Mouse (Mus musculus) heart, embryonic 15.5 days (tissue): ENCODE measurements around the gene Camk2n1. TPM values are rescaled to one million over a fixed set of nuclear protein-coding genes. Genes with fewer than 3 reads are reported as not detected.

Source experiments
- ATAC-seq: fragments of 200-750 bp; cut with Nextera tagmentation; replicated peaks from 2 replicates; pipeline ENCODE4 v1.8.0; 2017; ENCODE audit warnings: low read depth, moderate TSS enrichment; ENCODE audit not compliant: insufficient number of reproducible peaks, insufficient read depth, low FRiP score
- H3K27ac ChIP-seq: fragments of 300-500 bp; sonication (generic); 2 replicates; pipeline ENCODE4 v1.5.1; 2015; ENCODE audit warnings: mild to moderate bottlenecking, inconsistent platforms
- H3K27me3 ChIP-seq: fragments of 300-500 bp; sonication (generic); 2 replicates; pipeline ENCODE4 v1.6.1; 2015; ENCODE audit warnings: inconsistent platforms
- H3K36me3 ChIP-seq: fragments of 300-500 bp; sonication (generic); 2 replicates; pipeline ENCODE4 v1.6.1; 2015; ENCODE audit warnings: mild to moderate bottlenecking, inconsistent platforms
- H3K4me1 ChIP-seq: fragments of 300-500 bp; sonication (generic); replicated peaks from 2 replicates; pipeline ENCODE4 v1.6.1; 2015; ENCODE audit warnings: inconsistent platforms
- H3K4me2 ChIP-seq: fragments of 300-500 bp; sonication (generic); 2 replicates; pipeline ENCODE4 v1.6.1; 2015; ENCODE audit warnings: inconsistent platforms, mild to moderate bottlenecking, moderate library complexity
- H3K4me3 ChIP-seq: fragments of 300-500 bp; sonication (generic); 2 replicates; pipeline ENCODE4 v1.5.1; 2015; ENCODE audit warnings: mild to moderate bottlenecking, inconsistent platforms
- H3K9ac ChIP-seq: fragments of 300-500 bp; sonication (generic); 2 replicates; pipeline ENCODE4 v1.6.1; 2015; ENCODE audit warnings: mild to moderate bottlenecking, inconsistent platforms
- H3K9me3 ChIP-seq: fragments of 300-500 bp; sonication (generic); replicated peaks from 2 replicates; pipeline ENCODE4 v1.6.1; 2016; ENCODE audit warnings: inconsistent platforms
- WGBS: fragments of 180-500 bp; shearing (Covaris S2); methylation state at CpG from one replicate; pipeline ENCODE4 v1.1.7; 2015; ENCODE audit warnings: mixed read lengths; 5-methylcytosine and 5-hydroxymethylcytosine counted together
- polyA plus RNA-seq: library from polyadenylated mRNA; unstranded; fragments of >200 nt; fragmentation: Nextera tagmentation; extraction: Ambion mirVana; gene quantifications from 2 replicates; pipeline ENCODE4 v1.2.1, GENCODE M21; 2015

Gene Camk2n1
- polyA plus RNA-seq, 1 experiment from 2014 or later = 1.5 TPM

DNA sequence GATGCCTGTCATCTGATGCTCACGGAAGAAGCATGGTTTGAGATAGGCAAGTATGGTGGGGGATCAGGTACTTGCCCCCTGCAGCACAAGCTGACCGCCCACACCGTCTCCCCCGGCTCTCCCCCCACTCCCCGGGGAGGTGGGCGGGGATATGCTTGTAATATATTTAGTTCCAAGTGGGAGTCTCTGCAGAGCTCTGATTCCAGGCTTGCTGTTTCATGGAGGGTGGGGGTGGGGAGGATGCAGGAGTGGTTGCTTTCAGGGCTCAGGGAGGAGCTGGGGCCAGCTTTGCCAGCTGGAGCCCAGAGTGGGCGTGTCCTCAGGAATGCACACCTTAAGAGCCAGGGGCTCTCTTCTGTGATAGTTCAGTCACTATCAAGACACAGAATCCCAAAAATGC, 15.0 kb downstream of the Camk2n1 start:
- Histone ChIP-seq H3K9me3 (no peaks in the 10 kb centered on the region), H3K4me3 (no peak overlapping the region), H3K36me3 (no peaks in the 10 kb centered on the region), H3K27me3 (peaks cover 42% of the 10 kb centered on the region), H3K4me1 (peaks cover 24% of the 10 kb centered on the region), H3K9ac (no peak overlapping the region), H3K4me2 (peak overlapping the region; percentile 33), H3K27ac (0 out of 2 replicates have a peak overlapping the region, but pooled peaks have one; percentile 3)
- 3% methylated on average over 7 of the region's 7 CpGs for WGBS
- ATAC-seq = 0 out of 2 replicates have a peak, but pooled peaks have one; percentile 41

- H3K27ac ChIP-seq = no peak overlapping the region
- H3K27me3 ChIP-seq = peaks cover 49% of the 10 kb centered on the region
- WGBS = 54% methylated on average over 7 of the region's 7 CpGs
- H3K4me3 ChIP-seq = no peak overlapping the region
- no peak overlapping the region for H3K9ac ChIP-seq
- H3K4me1 ChIP-seq = peaks cover 13% of the 10 kb centered on the region
- H3K4me2 ChIP-seq = no peak overlapping the region
- ATAC-seq = no peak
- H3K9me3 ChIP-seq = no peaks in the 10 kb centered on the region
- no peaks in the 10 kb centered on the region for H3K36me3 ChIP-seq
Observed at GRCm38 (mm10) chr4:138471241-138471640, 17.1 kb downstream of the Camk2n1 start.

GRCm38 (mm10) chr4:138479595-138479994, 25.5 kb downstream of the Camk2n1 start:
- H3K4me2 ChIP-seq = no peak overlapping the region
- no peaks in the 10 kb centered on the region for H3K36me3 ChIP-seq
- H3K4me3 ChIP-seq = no peak overlapping the region
- no peak overlapping the region for H3K9ac ChIP-seq
- H3K27me3 ChIP-seq = peaks cover 35% of the 10 kb centered on the region
- ATAC-seq = no peak
- no peak overlapping the region for H3K27ac ChIP-seq
- H3K4me1 ChIP-seq = no peaks in the 10 kb centered on the region
- H3K9me3 ChIP-seq = no peaks in the 10 kb centered on the region
- WGBS = 70% methylated on average over 7 of the region's 7 CpGs

GRCm38 (mm10) chr4:138480962-138481361, 26.8 kb downstream of the Camk2n1 start:
- ATAC-seq = no peak
- Histone ChIP-seq H3K9ac (no peak overlapping the region), H3K9me3 (no peaks in the 10 kb centered on the region), H3K27me3 (peaks cover 23% of the 10 kb centered on the region), H3K36me3 (no peaks in the 10 kb centered on the region), H3K27ac (no peak overlapping the region), H3K4me3 (no peak overlapping the region), H3K4me1 (no peaks in the 10 kb centered on the region), H3K4me2 (no peak overlapping the region)
- WGBS = 43% methylated on average over 9 of the region's 9 CpGs

GRCm38 (mm10) chr4:138482721-138483120, 28.6 kb downstream of the Camk2n1 start:
- no peaks in the 10 kb centered on the region for H3K36me3 ChIP-seq
- no peaks in the 10 kb centered on the region for H3K9me3 ChIP-seq
- no peaks in the 10 kb centered on the region for H3K4me1 ChIP-seq
- H3K9ac ChIP-seq = no peak overlapping the region
- WGBS = 59% methylated on average over 8 of the region's 8 CpGs
- no peak for ATAC-seq
- peaks cover 9% of the 10 kb centered on the region; the same call in 1 of the 2 replicates for H3K27me3 ChIP-seq
- H3K27ac ChIP-seq = no peak overlapping the region
- H3K4me3 ChIP-seq = no peak overlapping the region
- H3K4me2 ChIP-seq = no peak overlapping the region

GRCm38 (mm10) chr4:138488241-138488640, 34.1 kb downstream of the Camk2n1 start:
- Histone ChIP-seq H3K27ac (no peak overlapping the region), H3K9ac (no peak overlapping the region), H3K27me3 (no peaks in the 10 kb centered on the region), H3K4me1 (peaks cover 3% of the 10 kb centered on the region), H3K4me3 (no peak overlapping the region), H3K4me2 (no peak overlapping the region), H3K36me3 (no peaks in the 10 kb centered on the region), H3K9me3 (no peaks in the 10 kb centered on the region)
- no peak for ATAC-seq
- WGBS = 65% methylated on average over 8 of the region's 8 CpGs

DNA sequence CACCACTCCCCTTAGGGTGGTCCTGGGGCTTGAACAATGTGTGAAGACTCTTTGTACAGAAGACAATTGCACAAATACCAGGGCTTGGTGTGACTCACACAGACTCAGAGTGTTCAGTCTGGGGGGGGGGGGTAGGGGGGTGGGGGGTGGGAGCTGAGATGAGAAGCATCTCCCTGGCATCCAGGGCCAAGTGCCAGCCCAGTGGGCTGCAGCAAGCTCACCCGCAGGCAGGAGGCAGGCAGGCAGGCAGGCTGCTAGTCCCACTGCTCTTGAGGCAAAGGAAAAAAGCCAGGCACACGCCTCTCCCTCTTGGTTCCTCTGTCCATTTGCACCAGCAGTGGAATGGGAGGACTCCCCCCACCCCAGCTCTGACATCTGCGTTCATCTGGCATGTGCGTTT, 37.0 kb downstream of the Camk2n1 start:
- WGBS = 78% methylated on average over 4 of the region's 4 CpGs
- H3K4me1 ChIP-seq = peaks cover 24% of the 10 kb centered on the region
- no peak for ATAC-seq

DNA sequence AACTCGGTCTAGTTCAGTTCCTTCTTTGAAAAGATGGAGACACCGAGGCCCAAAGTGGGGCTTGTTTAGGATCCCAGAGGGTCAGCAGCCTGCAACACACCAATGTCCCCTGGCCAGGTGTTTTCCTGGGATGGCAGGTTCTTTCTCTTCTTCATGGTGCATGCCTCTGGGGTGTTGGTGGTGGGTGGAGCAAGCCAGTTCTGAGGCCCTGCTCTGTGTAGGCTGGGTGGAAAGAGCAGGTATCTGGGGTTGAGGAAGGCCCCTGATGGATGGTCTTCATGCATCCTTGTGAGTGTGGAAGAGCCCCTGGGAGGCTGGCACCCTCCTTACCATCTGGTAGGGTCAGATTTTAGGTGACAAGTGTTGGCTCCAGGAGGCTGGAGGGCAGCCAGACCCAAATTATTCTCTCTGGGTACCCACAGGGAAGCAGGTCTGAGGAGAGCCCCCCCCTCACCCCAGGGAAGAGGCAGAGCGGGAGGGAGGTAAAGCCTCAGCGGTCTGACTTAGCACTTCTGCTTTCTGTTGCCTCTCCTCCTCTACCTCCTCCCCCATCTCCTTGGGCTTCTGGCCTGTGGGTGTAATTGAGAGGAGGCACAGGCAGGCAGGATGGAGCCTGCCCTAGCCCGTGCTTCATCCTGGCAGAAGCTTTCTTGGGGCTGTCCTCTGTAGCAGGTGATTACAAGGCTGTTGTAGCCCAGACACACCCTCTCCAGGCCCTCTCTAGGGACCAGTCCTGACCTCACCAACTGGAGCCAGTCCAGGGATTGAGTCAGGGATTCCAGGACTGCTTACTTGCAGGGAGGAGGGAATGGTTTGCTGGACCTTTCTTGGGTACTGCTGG, 39.3 kb downstream of the Camk2n1 start:
- Histone ChIP-seq H3K36me3 (no peaks in the 10 kb centered on the region), H3K4me2 (no peak overlapping the region), H3K4me3 (no peak overlapping the region), H3K9me3 (no peaks in the 10 kb centered on the region), H3K27ac (no peak overlapping the region), H3K4me1 (peaks cover 31% of the 10 kb centered on the region), H3K9ac (no peak overlapping the region), H3K27me3 (peaks cover 26% of the 10 kb centered on the region)
- WGBS = 44% methylated on average over 5 of the region's 5 CpGs
- no peak for ATAC-seq

More for the DNA sequence above, 37.0 kb downstream of the Camk2n1 start:
- Histone ChIP-seq H3K4me2 (no peak overlapping the region), H3K27me3 (peaks cover 12% of the 10 kb centered on the region; the same call in 1 of the 2 replicates), H3K9me3 (no peaks in the 10 kb centered on the region), H3K27ac (no peak overlapping the region), H3K4me3 (no peak overlapping the region), H3K36me3 (no peaks in the 10 kb centered on the region), H3K9ac (no peak overlapping the region)

DNA sequence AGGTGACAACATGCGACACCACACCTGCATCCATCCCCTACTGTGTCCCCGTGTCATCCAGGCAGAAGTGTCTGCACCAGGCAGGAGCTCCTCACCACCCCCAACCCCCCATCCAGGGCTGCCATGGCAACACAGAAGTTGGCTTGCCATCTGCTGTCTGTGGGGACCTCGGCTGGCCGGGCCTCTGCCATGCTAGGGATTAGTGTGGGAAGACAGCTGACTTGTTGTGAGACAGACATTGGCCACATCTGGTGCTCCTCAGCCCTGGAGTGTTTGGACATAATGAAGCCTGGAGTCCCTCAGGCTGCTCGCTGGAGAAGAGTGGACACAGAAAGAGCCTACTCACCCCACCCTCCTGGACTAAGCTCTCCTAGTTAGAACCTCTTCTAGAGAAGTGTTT, 40.8 kb downstream of the Camk2n1 start:
- Histone ChIP-seq H3K27me3 (peaks cover 26% of the 10 kb centered on the region), H3K9ac (no peak overlapping the region), H3K4me1 (peaks cover 31% of the 10 kb centered on the region), H3K36me3 (no peaks in the 10 kb centered on the region), H3K9me3 (no peaks in the 10 kb centered on the region), H3K4me3 (no peak overlapping the region), H3K27ac (no peak overlapping the region), H3K4me2 (no peak overlapping the region)
- ATAC-seq = no peak
- WGBS = 36% methylated on average over 5 of the region's 5 CpGs

- ATAC-seq = no peak
- Histone ChIP-seq H3K9ac (no peak overlapping the region), H3K36me3 (no peaks in the 10 kb centered on the region), H3K4me3 (peak overlapping the region; percentile 10; the same call in 1 of the 2 replicates), H3K4me1 (peaks cover 31% of the 10 kb centered on the region), H3K27ac (no peak overlapping the region), H3K9me3 (no peaks in the 10 kb centered on the region), H3K27me3 (peaks cover 26% of the 10 kb centered on the region), H3K4me2 (peak overlapping the region; percentile 46)
- WGBS = 6% methylated on average over 13 of the region's 13 CpGs
Observed at GRCm38 (mm10) chr4:138495775-138496174, 41.7 kb downstream of the Camk2n1 start.

- 54% methylated on average over 16 of the region's 24 CpGs for WGBS
- no peaks in the 10 kb centered on the region for H3K36me3 ChIP-seq
- H3K4me1 ChIP-seq = peaks cover 31% of the 10 kb centered on the region
- no peaks in the 10 kb centered on the region for H3K9me3 ChIP-seq
- peaks cover 26% of the 10 kb centered on the region for H3K27me3 ChIP-seq
- ATAC-seq = no peak
- H3K27ac ChIP-seq = no peak overlapping the region
- H3K9ac ChIP-seq = no peak overlapping the region
- H3K4me3 ChIP-seq = no peak overlapping the region
- no peak overlapping the region for H3K4me2 ChIP-seq
Observed at GRCm38 (mm10) chr4:138496746-138497520, 42.8 kb downstream of the Camk2n1 start.
